Mouse (Mus musculus): ENCODE measurements around the gene Gmds.

DNA sequence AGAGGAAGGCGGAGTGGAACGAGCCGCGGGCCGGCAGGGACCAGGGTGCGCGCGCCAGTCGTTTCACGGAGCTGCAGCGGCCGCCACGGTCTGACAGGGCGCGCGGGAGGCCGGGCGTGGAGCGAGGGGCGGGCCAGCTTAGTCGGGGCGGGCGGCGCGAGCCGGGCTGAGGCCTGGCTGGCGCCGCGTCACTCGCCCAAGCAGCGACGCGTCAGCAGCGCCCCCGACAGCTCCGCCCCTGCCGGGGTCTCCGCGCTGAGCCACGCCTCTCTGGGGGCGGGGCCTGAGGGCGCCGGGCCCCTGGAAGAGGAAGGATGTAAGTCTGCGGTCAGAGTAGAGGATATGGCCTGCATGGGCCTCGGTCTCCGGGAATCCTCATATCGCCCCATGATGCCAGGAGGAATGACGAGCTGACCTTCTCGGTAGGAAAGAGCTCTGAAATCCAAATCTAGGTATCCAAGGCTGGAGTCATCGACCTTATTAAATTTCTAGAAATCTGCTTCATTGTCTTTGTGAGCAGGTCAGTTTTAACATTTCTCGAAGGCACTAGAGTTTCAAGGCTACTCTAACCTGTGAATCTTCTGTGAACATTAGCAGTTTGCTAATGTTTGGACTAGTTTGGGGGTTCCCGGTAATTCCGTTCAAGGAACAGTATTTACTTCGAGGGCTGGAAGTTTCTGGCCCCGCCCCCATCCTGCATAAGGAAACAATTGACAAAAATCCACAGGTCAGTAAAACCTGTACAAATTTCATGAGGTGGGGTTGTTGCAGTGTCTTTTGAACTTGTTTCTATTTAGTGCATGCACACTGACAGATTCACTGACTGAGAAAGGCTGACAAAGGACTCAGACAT is at the start of gene Gmds:
- no peak for TF ChIP-seq CTCF (IDR thresholded peaks at IDR 0.05; ENCODE audit: low read depth, low read length)
- 0 out of 2 replicates have a peak, but pooled peaks have one; percentile 43 for TF ChIP-seq POLR2A (IDR thresholded peaks at IDR 0.05; ENCODE audit: extremely low read depth, insufficient read depth, low read length)
